Mouse (Mus musculus) E14TG2a.4 (cell line): ENCODE results near the gene Rhebl1.

Source experiments
- H3K27me3 ChIP-seq: 2 replicates; pipeline ENCODE4 v1.6.1; 2014; ENCODE audit warnings: low read length, control low read depth; ENCODE audit not compliant: insufficient read depth
- H3K36me3 ChIP-seq: 2 replicates; pipeline ENCODE4 v1.6.1; 2014; ENCODE audit warnings: low read length, control low read depth; ENCODE audit not compliant: insufficient read depth
- H3K4me1 ChIP-seq: replicated peaks from 2 replicates; pipeline ENCODE4 v1.6.1; 2014; ENCODE audit warnings: low read depth, low read length, control low read depth
- H3K4me3 ChIP-seq: replicated peaks from 2 replicates; pipeline ENCODE4 v1.5.1; 2014; ENCODE audit warnings: mild to moderate bottlenecking, low read length
- H3K9me3 ChIP-seq: 2 replicates; pipeline ENCODE4 v1.6.1; 2014; ENCODE audit warnings: low read length, control low read depth
- CTCF ChIP-seq: conservative IDR thresholded peaks from 2 replicates; pipeline ENCODE4 v1.5.1; 2014; ENCODE audit warnings: low read length
- NANOG ChIP-seq: IDR thresholded peaks from 2 replicates; pipeline ENCODE4 v1.6.1; 2014; ENCODE audit warnings: borderline replicate concordance, low read length, mixed read lengths
- POU5F1 ChIP-seq: IDR thresholded peaks from 2 replicates; pipeline ENCODE4 v1.6.1; 2014; ENCODE audit warnings: low read length, borderline replicate concordance

Rhebl1 gene

DNA sequence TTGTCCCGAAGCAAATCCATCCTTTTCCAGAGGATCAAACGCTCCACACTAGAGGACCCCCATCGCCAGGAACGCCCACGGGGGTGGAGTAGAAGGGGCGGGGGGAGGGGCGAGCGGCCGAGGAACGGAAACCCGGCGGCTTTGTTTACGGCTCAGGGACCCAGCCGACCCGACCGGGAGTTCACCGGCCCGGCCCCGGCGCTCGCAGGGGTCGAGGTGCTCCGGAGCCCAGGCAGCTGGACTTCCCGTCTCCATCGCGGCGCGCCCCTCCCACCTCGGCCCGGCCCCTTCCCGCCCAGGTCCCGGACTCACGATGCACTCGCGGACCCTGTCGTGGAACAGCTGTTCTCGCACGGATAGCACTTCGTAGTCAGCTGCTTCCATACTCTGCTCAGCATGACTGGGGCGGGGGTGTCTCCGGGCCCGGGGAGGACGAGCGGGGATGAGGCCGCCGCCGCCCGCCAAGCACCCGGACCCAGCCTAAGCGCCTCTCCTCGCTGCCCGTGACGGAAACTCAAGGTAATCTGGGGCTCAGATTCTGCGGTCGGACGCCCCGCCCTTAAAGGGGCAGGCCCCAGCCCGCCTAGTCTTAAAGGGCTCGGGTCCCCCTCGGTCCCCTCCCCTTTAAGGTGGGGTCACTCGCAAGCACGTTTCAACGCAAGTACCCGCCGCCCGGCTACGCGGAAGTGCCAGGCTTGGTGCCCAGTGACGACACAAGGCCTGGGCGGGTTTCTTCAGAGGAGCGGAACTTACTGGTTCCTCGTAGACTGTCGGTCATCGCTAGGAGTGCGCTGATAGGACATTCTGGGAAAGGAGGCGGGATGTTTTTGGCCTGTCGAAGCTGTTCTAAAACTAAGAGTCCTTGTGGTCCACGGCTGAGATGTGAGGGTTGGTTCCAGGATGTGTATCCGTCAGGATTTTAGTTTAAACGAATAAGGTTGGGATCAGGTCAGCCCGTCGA lies 23.5 kb upstream of the Rhebl1 start, which contains the start of gene Lmbr1l:
TSS of gene Lmbr1l (minus strand) at position 694 of the 961 bp plus-strand sequence.
- peak within 1 kb of the TSS; percentile 99 for H3K4me3 ChIP-seq
- H3K9me3 ChIP-seq: no peaks in the 10 kb centered on the region
- peaks cover 17% of the 10 kb centered on the region for H3K36me3 ChIP-seq
- no peaks in the 10 kb centered on the region for H3K27me3 ChIP-seq
- TF ChIP-seq POU5F1 (no peak), CTCF (no peak), NANOG (no peak)
- peaks cover 64% of the 10 kb centered on the region for H3K4me1 ChIP-seq

GRCm38 (mm10) chr15:98917091-98917490 lies 22.8 kb upstream of the Rhebl1 start:
- peaks cover 71% of the 10 kb centered on the region for H3K4me1 ChIP-seq
- TF ChIP-seq NANOG (no peak), POU5F1 (no peak), CTCF (no peak)
- H3K27me3 ChIP-seq: no peaks in the 10 kb centered on the region
- H3K4me3 ChIP-seq: peak overlapping the region; percentile 99
- H3K36me3 ChIP-seq: peaks cover 24% of the 10 kb centered on the region
- no peaks in the 10 kb centered on the region for H3K9me3 ChIP-seq

DNA sequence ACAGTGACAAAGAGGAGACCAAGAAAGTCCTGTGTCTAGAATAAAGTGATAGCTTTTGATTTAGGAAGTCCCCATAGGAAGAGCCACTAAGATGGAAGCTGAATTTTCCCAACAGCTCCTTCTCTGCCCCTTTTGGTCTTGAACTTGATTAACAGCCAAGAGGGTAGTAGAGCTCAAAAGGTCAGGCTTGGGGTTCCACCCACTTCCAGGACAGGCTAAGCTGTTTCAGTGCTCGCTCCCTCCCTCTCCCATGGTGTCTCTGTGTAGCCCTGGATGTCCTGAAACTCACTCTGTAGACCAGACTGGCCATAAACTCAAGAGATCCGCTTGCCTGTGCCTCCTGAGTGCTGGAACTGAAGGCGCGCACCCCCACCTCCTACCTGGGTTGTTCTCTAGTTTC lies 21.7 kb upstream of the Rhebl1 start:
- Histone ChIP-seq H3K9me3 (no peaks in the 10 kb centered on the region), H3K4me1 (peaks cover 73% of the 10 kb centered on the region), H3K4me3 (peak overlapping the region; percentile 99), H3K27me3 (no peaks in the 10 kb centered on the region), H3K36me3 (peaks cover 35% of the 10 kb centered on the region)
- TF ChIP-seq POU5F1 (no peak), NANOG (no peak), CTCF (no peak)

- no peak for TF ChIP-seq NANOG
- no peak for TF ChIP-seq POU5F1
- no peak for TF ChIP-seq CTCF
- Histone ChIP-seq H3K4me1 (peaks cover 80% of the 10 kb centered on the region), H3K36me3 (peaks cover 46% of the 10 kb centered on the region), H3K9me3 (no peaks in the 10 kb centered on the region), H3K27me3 (no peaks in the 10 kb centered on the region), H3K4me3 (no peak overlapping the region)
Measured at GRCm38 (mm10) chr15:98914903-98915302, 20.6 kb upstream of the Rhebl1 start.

DNA sequence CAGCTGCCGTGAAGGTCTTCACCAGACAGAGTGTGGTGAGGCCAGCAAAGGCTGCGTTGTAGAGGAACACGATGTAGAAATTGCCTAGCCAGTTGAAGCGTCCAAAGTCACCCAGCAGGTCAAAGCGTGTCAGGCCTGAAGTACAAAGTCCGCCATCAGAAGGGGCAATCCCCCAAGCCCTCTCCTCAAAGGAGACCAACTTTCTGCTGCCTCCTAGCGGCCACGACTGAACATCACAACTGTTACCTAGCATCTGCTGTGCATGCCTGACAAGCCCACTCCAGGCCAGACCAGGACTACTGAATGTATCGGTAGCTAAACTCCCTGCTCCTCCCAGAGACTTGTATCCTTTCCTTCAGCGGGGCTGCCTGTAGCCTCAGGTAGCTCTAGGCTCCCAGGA lies 10.4 kb upstream of the Rhebl1 start:
- Histone ChIP-seq H3K9me3 (no peaks in the 10 kb centered on the region), H3K4me1 (peaks cover 29% of the 10 kb centered on the region), H3K36me3 (peaks cover 65% of the 10 kb centered on the region), H3K27me3 (peaks cover 10% of the 10 kb centered on the region; the same call in 1 of the 2 replicates), H3K4me3 (peak overlapping the region; percentile 32; the same call in 1 of the 2 replicates)
- TF ChIP-seq POU5F1: no peak
- TF ChIP-seq CTCF: peak; percentile 71

GRCm38 (mm10) chr15:98902600-98902999 lies 8.3 kb upstream of the Rhebl1 start:
- H3K4me3 ChIP-seq: no peak overlapping the region
- TF ChIP-seq CTCF (no peak), POU5F1 (no peak), NANOG (no peak)
- H3K27me3 ChIP-seq: peaks cover 28% of the 10 kb centered on the region
- H3K36me3 ChIP-seq: peaks cover 44% of the 10 kb centered on the region
- no peaks in the 10 kb centered on the region for H3K9me3 ChIP-seq
- H3K4me1 ChIP-seq: peaks cover 31% of the 10 kb centered on the region

GRCm38 (mm10) chr15:98901530-98901929 lies 7.2 kb upstream of the Rhebl1 start:
- H3K27me3 ChIP-seq: peaks cover 39% of the 10 kb centered on the region
- no peaks in the 10 kb centered on the region for H3K9me3 ChIP-seq
- TF ChIP-seq POU5F1 (no peak), NANOG (no peak), CTCF (peak; percentile 15; the same call in 1 of the 2 replicates)
- H3K36me3 ChIP-seq: peaks cover 35% of the 10 kb centered on the region
- H3K4me1 ChIP-seq: peaks cover 35% of the 10 kb centered on the region
- H3K4me3 ChIP-seq: no peak overlapping the region

DNA sequence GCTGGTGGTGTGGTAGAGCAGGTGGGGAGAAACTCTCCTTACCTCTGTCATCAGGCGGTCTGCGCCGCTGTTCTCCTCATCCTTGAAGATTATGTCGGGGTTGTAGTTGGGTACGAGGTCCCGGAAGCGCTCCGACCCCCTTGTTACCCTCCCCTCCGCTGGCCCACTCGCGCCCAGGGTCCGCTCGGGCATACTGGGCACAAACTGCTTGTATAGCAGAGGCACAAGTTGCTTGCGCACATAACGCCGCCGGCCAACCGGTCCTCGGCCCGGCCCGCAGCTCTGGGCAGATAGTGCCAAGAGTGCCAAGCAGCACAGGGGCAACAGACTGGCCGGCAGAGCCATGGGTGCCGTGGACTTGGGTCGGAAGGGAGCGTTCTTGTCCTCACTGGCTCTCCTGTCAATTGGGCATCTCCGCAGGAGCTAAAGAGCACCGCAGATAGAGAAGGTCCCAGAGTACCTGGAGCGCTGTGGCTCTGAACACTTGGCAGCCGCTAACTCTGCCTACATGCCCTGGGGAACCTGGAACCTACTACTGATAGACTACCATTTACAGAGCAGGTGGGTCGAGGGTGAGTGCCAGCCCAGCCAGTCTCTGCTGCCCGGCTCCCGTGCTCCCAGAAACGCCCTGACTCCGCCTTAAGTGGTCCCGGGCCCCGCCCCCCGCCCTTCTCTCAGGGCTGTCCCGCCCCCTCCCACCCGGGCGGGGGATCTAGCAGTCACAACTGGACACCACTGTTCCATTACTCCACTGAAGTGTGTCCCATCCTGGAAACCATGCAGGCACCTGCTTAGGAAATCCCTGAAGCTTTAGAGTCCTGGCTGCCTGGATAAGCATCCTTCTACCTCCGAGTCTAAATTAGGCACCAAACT lies 3.8 kb upstream of the Rhebl1 start, which contains the start of gene Dhh:
TSS of gene Dhh (minus strand) at position 613 of the 873 bp plus-strand sequence.
- Histone ChIP-seq H3K4me1 (peaks cover 53% of the 10 kb centered on the region), H3K4me3 (peak within 1 kb of the TSS; percentile 81), H3K27me3 (peaks cover 73% of the 10 kb centered on the region), H3K9me3 (no peaks in the 10 kb centered on the region), H3K36me3 (peaks cover 3% of the 10 kb centered on the region)
- TF ChIP-seq NANOG (no peak), POU5F1 (no peak), CTCF (no peak)
